Mouse (Mus musculus) heart, adult 2 months (tissue): ENCODE results near the gene Cfap57.

ENCODE experiments used
- CTCF ChIP-seq: fragments of 200-600 bp; IDR thresholded peaks from 2 replicates; pipeline ENCODE4 v1.8.1; 2022; ENCODE audit warnings: antibody characterized with exemption, mild to moderate bottlenecking, moderate library complexity
- EP300 ChIP-seq: fragments of 200-500 bp; IDR thresholded peaks from 2 replicates; pipeline ENCODE4 v1.6.1; 2011; ENCODE audit warnings: low read depth, low read length, control low read depth; ENCODE audit not compliant: insufficient read depth

DNA sequence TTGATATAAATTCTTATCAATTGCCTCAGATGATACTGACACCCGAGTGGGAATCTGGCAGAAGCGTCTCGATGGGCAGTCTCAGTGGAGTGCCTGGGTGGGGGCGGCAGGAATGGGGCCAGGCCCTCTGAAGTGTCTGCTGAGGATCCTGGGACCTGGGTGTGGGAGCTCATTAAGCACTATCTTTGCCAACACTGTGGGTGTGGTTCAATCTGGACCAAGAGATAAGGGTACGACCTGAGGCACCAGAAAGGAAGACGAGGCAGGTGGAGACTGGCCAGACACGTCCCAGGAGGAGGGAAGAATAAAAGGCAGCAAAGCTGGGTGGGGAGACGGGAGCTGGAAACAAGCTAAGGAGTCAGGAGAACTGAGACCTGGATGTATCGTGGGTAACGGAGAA lies 51.9 kb downstream of the Cfap57 start:
- no peak for TF ChIP-seq CTCF
- TF ChIP-seq EP300, result no peak
